Mouse (Mus musculus): ENCODE data around the gene Ms4a6d. TPM values are rescaled to one million over a fixed set of nuclear protein-coding genes. Genes with fewer than 3 reads are reported as not detected.
"Not testable (repeated sequence)": the region's sequence is repeated elsewhere in the genome, so short reads cannot be mapped to it uniquely, and the experiment has no call there.

Ms4a6d gene
- polyA plus RNA-seq, 1 experiment from 2014 or later = 2.6 TPM

GRCm38 (mm10) chr19:11554726-11555125 lies 49.9 kb downstream of the Ms4a6d start:
- no peak overlapping the region for H3K4me2 ChIP-seq
- H3K27me3 ChIP-seq (replicated peaks) = no peaks in the 10 kb centered on the region
- no peak overlapping the region for H3K9ac ChIP-seq
- no peak overlapping the region for H3K4me3 ChIP-seq
- no peak for ATAC-seq (ENCODE audit: extremely low read depth, insufficient number of reproducible peaks, low FRiP score, low TSS enrichment)
- WGBS = 76% methylated on average over 5 of the region's 5 CpGs
- H3K9me3 ChIP-seq = no peaks in the 10 kb centered on the region
- no peaks in the 10 kb centered on the region for H3K4me1 ChIP-seq
- no peak overlapping the region for H3K27ac ChIP-seq (replicated peaks)
- no peaks in the 10 kb centered on the region for H3K36me3 ChIP-seq

GRCm38 (mm10) chr19:11547911-11548310 lies 56.7 kb downstream of the Ms4a6d start:
- Histone ChIP-seq H3K27ac (replicated peaks) (no peak overlapping the region), H3K4me3 (no peak overlapping the region), H3K27me3 (replicated peaks) (no peaks in the 10 kb centered on the region), H3K4me2 (no peak overlapping the region), H3K9me3 (no peaks in the 10 kb centered on the region), H3K4me1 (no peaks in the 10 kb centered on the region), H3K36me3 (no peaks in the 10 kb centered on the region), H3K9ac (no peak overlapping the region)
- no peak for ATAC-seq (ENCODE audit: extremely low read depth, insufficient number of reproducible peaks, low FRiP score, low TSS enrichment)

DNA sequence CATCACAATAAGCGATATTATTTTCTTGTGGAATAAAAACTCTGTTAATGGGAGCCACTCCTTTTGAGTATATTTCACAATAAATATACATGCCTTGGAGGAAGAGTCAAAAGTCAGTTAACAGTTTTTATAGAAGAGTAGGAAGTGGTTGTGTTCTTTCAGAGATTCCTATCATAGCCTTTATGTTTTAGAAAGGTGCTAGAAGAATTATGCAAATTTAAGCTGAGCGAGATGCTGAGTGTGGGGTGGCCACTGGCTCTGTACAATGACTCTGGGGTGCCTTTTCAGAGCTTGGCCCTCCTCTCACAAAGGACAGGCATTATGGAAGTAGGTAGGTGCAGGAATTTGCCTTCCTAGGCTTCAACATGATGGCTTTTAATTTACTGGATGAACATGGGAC lies 60.3 kb downstream of the Ms4a6d start:
- not testable (repeated sequence) for H3K4me1 ChIP-seq

GRCm38 (mm10) chr19:11540166-11540821 lies 64.4 kb downstream of the Ms4a6d start:
- 67% methylated on average over 1 of the region's 1 CpGs for WGBS

More for the DNA sequence above, 60.3 kb downstream of the Ms4a6d start:
- 82% methylated on average over 2 of the region's 2 CpGs for WGBS
- H3K27me3 ChIP-seq (replicated peaks); ATAC-seq (ENCODE audit: extremely low read depth, insufficient number of reproducible peaks, low FRiP score, low TSS enrichment); H3K4me2 ChIP-seq; H3K36me3 ChIP-seq; H3K27ac ChIP-seq (replicated peaks); H3K9ac ChIP-seq; H3K9me3 ChIP-seq; H3K4me3 ChIP-seq: not testable (repeated sequence)

DNA sequence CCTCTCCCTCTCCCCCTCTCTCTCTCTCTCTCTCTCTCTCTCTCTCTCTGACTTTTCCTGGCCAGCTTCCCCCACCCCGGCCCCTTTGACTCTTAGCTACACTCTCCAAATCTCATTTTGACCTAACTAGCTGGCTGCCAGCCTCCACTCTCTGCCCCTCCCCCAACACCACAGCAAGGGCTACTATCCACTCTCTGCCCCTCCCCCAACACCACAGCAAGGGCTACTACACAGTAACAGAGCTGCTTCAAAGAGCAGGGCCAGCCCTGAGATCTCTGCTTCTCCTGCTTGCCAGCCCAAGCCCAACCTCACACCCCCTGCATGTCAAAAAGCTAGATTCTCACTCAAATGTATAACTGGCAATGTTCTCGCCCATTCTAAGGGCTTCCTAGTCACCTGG lies 67.3 kb downstream of the Ms4a6d start:
- no peaks in the 10 kb centered on the region for H3K9me3 ChIP-seq
- H3K27me3 ChIP-seq (replicated peaks) = no peaks in the 10 kb centered on the region
- no peaks in the 10 kb centered on the region for H3K36me3 ChIP-seq
- H3K4me1 ChIP-seq = no peaks in the 10 kb centered on the region
- no peak overlapping the region for H3K27ac ChIP-seq (replicated peaks)
- WGBS = 26% methylated on average over 2 of the region's 2 CpGs
- H3K4me2 ChIP-seq = no peak overlapping the region
- no peak overlapping the region for H3K4me3 ChIP-seq
- no peak for ATAC-seq (ENCODE audit: extremely low read depth, insufficient number of reproducible peaks, low FRiP score, low TSS enrichment)
- no peak overlapping the region for H3K9ac ChIP-seq

More at GRCm38 (mm10) chr19:11540166-11540821, 64.4 kb downstream of the Ms4a6d start:
- not testable (repeated sequence) for H3K27me3 ChIP-seq (replicated peaks); ATAC-seq (ENCODE audit: extremely low read depth, insufficient number of reproducible peaks, low FRiP score, low TSS enrichment); H3K36me3 ChIP-seq; H3K4me3 ChIP-seq; H3K9ac ChIP-seq; H3K4me1 ChIP-seq; H3K9me3 ChIP-seq; H3K4me2 ChIP-seq; H3K27ac ChIP-seq (replicated peaks)

Other genes with a start within 250 kb of the Ms4a6d start
- 2.8 and 4.2 TPM in 2 replicates for gene Ms4a4a, start 229.3 kb downstream of the Ms4a6d start, polyA plus RNA-seq (2015; fragmentation: Nextera tagmentation; extraction: Ambion mirVana)
- gene Ms4a4c, start 200.1 kb downstream of the Ms4a6d start, polyA plus RNA-seq (2015; fragmentation: Nextera tagmentation; extraction: Ambion mirVana) = 0.27 and 1.3 TPM in 2 replicates
- gene Ms4a4b, start 161.3 kb downstream of the Ms4a6d start, polyA plus RNA-seq (2015; fragmentation: Nextera tagmentation; extraction: Ambion mirVana) = not detected in 2 replicates
- 2.8 and 3.7 TPM in 2 replicates for gene Ms4a6c, start 135.5 kb downstream of the Ms4a6d start, polyA plus RNA-seq (2015; fragmentation: Nextera tagmentation; extraction: Ambion mirVana)
- gene Gm8369, start 118.9 kb downstream of the Ms4a6d start, polyA plus RNA-seq (2015; fragmentation: Nextera tagmentation; extraction: Ambion mirVana) = not detected in 2 replicates
- gene Ms4a6b, start 88.3 kb downstream of the Ms4a6d start, polyA plus RNA-seq (2015; fragmentation: Nextera tagmentation; extraction: Ambion mirVana) = 3.0 and 3.7 TPM in 2 replicates
- 0.37 and 0.47 TPM in 2 replicates for gene Ms4a4d, start 68.0 kb downstream of the Ms4a6d start, polyA plus RNA-seq (2015; fragmentation: Nextera tagmentation; extraction: Ambion mirVana)
- not detected in 2 replicates for gene Ms4a2, start 18.9 kb upstream of the Ms4a6d start, polyA plus RNA-seq (2015; fragmentation: Nextera tagmentation; extraction: Ambion mirVana)
- gene Ms4a3, start 36.0 kb upstream of the Ms4a6d start, polyA plus RNA-seq (2015; fragmentation: Nextera tagmentation; extraction: Ambion mirVana) = 0.12 and 0.31 TPM in 2 replicates
- not detected in 2 replicates for gene Oosp2, start 55.7 kb upstream of the Ms4a6d start, polyA plus RNA-seq (2015; fragmentation: Nextera tagmentation; extraction: Ambion mirVana)
- not detected in 2 replicates for gene Oosp1, start 86.3 kb upstream of the Ms4a6d start, polyA plus RNA-seq (2015; fragmentation: Nextera tagmentation; extraction: Ambion mirVana)
- not detected in 2 replicates for gene Oosp3, start 92.2 kb upstream of the Ms4a6d start, polyA plus RNA-seq (2015; fragmentation: Nextera tagmentation; extraction: Ambion mirVana)
- gene Gif, start 142.7 kb upstream of the Ms4a6d start, polyA plus RNA-seq (2015; fragmentation: Nextera tagmentation; extraction: Ambion mirVana) = not detected in 2 replicates
- gene Mrpl16, start 165.5 kb upstream of the Ms4a6d start, polyA plus RNA-seq (2015; fragmentation: Nextera tagmentation; extraction: Ambion mirVana) = 63.4 and 69.6 TPM in 2 replicates
- gene Stx3, start 214.6 kb upstream of the Ms4a6d start, polyA plus RNA-seq (2015; fragmentation: Nextera tagmentation; extraction: Ambion mirVana) = 4.6 and 5.2 TPM in 2 replicates
- not detected in 2 replicates for gene Olfr1417, start 234.4 kb upstream of the Ms4a6d start, polyA plus RNA-seq (2015; fragmentation: Nextera tagmentation; extraction: Ambion mirVana)

All from heart, embryonic 13.5 days (tissue).